Mouse (Mus musculus) right cerebral cortex, postnatal 10 days (tissue): Measurements from ENCODE around the gene Hoxd4.

ENCODE experiments used
- DNase-seq, 2 experiments: peaks; one replicate each; pipeline ENCODE4 v3.0.0; 2021; ENCODE audit warnings: low spot score in 2 of 2

Gene Hoxd4

DNA sequence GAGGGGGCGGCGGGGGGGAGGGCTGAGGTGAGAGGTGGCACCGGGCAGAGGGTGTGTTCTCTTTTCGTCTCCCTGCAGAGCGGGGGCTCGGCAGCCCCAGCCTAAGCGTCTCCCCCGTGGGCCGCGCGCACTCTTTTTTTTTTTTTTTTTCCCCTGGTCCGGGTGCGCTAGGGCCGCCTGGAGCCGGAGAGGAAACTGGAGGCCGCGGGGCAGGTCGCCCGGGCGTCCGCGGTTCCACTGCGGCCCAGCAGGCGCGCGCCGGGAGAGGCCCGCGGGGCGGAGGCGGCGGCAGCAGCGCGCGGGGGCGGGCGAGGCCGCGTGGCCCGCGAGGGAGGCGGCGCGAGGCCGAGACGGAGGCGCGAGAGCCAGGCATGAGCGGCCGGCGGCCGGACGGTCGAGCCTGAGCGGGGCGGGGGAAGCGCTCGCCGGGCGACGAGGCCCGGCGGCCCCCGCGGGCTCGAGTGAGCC, 6.7 kb upstream of the Hoxd4 start:
- no peak for DNase-seq

DNA sequence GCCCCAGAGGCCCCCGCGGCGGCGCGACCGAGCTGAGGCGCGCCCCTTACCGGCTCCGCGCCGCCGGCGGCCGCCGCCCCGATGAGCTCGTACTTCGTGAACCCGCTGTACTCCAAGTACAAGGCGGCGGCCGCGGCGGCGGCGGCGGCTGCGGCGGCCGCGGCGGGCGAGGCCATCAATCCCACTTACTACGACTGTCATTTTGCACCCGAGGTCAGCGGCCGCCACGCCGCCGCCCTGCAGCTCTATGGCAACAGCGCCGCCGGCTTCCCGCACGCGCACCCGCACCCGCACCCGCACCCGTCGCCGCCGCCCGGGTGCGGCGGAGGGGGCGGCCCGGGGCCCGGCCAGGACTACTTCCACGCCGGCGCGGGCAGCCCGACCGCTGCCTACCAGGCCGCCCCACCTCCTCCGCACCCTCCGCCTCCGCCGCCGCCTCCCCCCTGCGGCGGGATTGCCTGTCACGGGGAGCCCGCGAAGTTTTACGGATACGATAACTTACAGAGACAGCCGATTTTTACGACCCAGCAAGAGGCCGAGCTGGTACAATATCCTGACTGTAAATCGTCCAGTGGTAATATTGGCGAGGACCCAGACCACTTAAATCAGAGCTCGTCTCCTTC, 6.2 kb upstream of the Hoxd4 start:
- no peak for DNase-seq

DNA sequence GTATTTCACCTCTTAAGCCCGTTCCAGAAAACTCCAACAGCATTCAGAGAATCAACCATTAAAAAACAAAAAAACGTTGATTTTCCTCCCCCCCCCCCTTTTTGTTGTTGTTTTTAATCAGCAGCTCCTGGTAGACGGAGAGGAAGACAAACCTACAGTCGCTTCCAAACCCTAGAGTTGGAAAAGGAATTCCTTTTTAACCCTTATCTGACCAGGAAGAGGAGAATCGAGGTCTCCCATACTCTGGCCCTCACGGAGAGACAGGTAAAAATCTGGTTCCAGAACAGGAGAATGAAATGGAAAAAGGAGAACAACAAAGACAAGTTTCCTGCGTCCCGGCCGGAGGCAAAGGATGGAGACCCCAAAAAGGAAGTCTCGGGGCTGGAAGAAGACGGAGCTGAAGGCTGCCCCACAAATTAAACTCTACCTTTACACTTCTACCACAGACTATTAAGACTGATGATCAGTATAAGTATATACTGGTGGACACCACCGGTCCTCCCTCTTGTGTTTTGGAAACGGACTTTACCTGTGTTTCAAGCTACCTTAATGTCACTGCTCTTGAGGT, 5.3 kb upstream of the Hoxd4 start:
- DNase-seq, result no peak

DNA sequence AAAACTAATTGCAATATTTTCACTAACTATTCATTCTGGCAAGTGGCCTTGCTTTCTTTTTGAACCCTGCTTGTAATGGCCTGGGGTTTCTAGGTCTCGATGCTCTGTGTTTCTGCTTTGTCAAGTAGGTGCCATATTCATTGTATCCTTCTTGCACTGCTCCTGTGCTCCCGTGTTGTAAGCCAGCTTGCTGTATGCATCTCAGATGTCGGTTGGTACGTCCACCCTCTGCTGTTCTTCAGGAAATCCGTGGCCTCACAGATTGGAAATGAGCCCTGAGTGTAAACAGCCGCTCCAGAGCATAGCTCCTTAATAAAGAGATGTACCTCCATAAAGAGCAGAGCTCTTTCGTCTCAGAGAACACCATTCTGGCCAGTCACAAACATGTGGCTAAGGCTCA, 4.1 kb upstream of the Hoxd4 start:
- DNase-seq, result no peak

DNA sequence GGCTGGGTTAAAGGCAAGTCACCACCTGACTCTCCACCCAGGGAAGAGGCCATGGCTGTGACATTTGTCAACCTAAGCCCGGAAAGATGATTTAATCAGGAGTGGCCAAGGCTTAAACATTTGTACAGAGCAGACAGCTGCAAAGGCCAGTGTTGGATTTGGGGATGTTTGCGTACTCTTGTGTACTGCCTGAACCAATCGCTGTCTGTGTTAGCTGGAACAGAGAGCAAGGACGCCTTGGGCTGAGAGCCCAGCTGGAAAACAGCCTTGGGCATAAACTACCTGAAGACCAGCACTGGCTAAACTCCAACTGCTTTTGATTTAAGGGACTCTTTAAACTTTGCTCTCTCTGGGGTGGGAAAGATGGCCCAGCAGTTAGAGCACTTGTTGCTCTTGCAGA, 3.1 kb upstream of the Hoxd4 start:
- no peak for DNase-seq

DNA sequence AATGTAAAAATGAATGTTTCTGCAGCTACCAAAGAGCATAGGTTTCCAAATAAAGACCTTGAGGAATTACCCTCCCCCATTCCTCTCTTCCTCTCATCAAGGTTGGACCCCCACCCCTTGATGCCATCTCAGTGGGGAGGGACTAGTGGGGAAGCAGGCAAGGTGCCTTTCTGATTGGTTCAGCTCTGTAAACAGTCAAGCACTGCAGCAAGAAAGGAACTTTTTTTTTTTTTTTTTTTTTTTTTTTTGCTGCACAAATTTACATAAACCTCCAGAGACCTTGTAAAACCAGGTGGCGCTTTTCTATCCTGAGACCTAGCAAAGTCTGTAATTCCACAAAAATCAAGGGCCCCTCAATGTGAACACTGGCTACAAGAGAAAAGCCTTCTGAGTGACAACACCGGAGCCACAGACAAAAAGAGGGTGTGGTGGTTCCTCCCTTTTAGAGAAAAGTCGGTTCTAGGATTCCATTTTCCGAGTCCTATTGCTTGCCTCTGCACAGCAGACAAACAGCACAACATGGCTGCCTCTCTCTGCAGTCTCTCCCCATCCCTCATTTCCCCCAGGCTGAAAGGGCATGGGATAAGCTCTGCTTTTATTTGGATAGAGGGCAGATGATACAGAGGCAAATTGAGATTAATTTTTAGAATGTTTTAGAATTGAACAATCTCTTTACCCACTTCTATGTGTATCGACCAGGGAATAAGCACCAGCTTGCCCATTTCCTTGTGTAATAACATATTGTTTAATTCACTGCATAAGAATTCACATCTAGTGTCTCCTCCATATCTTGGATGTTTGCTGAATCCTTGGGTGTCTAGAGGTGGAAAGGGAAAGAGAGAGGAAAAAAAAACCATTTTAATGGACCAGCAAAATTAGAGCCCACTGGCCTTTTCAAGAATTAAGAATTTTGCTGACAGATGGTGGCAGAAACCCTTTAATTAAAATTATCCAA, 2.0 kb upstream of the Hoxd4 start:
- DNase-seq, result no peak

DNA sequence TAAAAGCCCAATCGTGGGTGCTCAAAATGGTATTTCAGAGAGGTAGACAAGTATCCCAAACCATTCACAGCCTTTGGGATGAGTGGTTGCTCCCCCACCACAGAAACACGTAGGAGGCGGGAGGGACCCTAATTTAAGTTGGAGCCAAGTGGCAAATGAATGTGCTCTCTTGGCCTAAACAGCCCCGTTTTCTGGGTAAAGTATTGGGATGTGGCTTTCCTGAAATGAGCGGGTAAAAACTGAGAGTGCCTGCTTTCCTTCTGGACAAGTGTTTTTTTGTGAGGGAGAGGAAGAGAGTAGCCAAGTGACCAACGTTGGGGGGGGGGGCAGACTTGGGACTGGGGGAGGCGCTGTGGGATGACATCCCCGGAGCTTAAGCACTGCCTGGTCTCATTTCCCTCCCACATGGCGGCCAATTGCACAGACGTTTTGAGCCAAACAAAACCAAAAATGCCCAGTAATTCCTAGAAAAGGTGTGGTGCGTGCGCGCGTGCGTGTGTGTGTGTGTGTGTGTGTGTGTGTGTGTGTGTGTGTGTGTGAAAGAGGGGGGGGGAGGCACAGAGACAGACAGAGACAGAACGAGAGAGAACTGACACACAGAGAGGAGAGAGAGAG, 693 bp upstream of the Hoxd4 start:
- DNase-seq, result no peak

DNA sequence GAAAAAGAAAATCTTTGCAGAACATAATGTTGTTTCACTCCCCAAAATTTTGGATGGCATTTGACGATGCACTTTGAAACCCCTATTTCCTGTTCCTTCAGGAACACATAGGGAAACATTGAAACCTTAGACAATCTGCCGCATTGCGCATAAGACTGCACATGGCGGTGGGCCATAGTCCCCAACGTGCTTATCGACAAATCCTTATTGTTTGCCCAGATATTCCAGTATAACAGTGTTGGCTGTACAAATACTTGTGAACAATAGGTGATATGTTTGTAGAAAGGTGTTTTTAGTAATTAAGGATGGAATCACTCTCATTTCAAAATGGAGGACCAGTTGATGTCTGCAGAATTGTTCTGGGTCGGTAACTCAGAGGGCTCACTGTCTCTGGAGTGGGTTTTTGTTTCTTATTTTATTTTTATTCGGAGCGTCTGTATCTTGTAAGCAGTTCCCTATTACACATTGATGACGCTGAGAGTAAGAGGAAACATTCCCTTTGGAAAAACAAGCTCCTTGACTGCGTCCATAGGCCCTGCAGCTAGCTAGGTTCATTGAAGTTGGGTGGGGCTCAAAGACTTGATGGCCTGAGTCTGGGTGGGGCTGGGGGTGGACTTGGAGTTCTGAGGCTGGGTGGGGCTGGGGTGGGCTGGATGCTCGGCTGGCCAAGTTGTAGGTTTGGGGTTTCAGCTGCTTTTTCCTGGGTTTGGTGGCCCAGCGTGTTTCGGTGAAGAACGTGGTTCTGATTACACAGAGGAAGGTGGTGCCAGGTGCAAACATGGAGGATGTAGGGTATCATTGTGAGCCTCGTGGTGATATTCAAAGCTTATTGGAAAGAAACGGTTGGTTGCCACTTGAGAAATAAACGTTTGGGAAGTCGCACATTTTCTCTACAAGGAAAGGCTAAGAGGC, 1.8 kb downstream of the Hoxd4 start:
- no peak for DNase-seq

DNA sequence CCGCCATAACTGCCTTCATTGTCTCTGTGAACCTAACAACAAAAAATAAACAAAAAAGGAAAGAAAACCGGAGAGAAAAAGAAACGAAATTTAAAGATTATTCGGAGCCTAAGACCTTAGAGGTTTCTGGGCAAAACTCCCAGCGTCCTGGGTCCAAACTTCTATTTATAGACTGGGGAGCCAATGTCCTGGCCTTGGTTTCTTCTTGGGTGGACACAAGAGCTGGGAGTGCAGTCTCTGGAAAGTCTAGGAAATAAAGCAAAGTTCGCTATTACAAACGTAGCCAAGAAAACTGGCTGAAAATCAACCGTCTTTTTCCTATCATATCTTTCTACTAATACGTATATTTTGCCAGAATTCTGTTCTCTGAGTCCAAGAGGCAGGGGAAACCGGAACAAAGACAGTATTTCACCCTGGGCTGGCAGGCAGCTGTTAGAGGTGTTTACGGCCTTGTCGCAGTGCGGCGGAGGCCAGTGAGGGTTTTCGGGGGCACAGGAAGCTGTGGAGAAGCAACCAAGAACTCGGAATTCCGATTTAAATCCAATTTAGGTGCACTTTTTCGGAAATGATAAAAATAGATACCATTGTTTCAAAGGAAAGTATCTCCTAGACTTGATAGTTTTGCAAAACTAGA, 2.5 kb downstream of the Hoxd4 start:
- DNase-seq, result no peak

DNA sequence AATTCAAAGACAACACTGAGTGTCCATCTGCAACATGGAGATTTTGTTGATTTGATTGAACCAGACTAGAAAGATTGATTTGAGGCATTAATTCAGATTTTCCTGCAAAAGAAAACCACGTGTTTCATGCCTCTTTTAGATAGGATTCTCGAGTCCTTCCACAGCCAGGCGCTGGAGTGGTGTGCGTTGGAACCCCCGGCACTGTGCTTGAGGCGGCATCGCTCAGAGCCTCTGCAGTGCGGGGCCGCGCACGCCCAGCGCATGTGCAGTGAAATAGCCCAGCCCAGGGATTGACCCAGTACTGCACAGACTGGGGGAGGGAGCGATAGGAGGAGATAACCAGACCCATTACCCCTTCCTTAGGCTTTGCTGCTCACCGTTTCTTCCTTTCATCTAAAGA, 3.2 kb downstream of the Hoxd4 start:
- DNase-seq, result no peak

DNA sequence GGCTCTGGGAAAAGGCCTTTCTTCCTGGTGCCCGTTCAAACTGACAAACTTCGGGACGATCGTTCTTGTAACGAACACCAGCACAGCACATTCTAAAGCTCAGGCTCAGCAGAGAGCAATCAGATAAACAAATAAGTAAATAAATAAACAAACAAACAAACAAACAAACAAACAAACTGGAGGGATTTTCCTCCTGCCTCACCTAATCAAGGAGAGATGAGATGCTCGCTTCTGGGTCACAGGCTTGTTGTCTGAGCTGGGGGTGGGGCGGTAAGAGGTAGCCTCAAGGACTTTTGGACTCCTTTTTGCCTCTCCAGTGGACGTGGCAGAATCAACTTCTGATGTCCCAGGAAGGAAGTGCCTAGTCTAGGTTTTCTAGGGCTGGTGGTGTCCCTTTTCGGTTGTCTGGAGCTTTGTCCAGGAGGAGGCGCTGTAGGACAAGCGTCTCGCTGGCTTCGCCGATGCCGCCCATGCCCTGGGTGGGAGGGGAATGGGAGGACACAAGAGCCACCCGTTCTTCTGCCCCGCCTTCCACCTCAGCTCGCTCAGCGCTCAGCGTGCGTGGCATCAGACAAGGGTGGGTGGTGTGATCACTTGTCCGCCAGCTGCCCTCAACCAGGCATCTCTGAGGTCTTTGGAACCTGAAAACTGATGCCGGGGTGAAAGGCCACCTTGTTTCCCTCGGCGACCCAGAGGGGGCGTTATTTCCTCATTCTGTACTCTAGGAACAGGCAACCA, 3.9 kb downstream of the Hoxd4 start:
- peak; percentile 68 to 84 for DNase-seq

DNA sequence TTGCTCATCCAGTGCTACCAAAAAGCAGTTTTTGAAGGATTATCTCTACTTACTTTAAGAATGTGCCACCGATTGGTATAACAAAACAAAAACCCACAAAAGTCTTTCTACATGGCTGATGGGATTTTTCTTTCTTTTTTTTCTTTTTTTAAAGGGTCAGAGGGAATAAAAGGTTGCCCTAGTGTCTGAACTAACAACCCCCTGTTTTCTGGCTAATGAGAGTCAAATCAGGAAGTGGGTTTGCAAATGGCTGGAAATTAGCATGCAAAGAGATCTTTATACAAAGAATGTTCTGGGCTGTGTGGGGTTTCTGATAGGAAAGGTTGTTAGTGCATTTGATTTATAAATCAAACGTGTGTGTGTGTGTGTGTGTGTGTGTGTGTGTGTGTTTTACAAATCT, 8.7 kb downstream of the Hoxd4 start:
- no peak for DNase-seq

DNA sequence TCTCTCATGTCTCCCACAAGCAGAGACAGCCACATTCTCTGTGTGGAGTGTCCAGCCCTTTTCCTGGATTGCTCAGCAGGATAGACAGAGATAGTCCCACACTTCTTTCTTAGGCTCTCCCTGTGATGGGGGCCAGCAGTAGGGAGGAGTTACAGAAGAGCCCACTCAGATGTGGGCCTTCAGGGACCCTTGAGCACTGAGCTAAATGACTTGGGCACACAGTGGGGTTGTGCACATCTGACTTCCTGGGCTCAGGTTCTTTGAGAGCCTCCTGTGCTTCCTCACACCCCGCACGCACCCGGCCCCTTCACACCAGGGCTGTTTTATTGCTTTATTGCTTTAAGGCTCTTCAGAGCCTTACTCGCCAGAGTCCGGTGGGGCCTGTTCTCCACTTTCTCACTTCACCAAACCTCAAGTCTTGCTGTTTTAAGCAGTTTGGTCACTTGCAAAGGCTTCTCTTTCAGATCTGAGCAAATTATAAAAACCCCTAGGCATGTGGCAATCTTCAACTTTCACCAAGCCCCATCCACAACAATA, 9.3 kb downstream of the Hoxd4 start:
- no peak for DNase-seq

DNA sequence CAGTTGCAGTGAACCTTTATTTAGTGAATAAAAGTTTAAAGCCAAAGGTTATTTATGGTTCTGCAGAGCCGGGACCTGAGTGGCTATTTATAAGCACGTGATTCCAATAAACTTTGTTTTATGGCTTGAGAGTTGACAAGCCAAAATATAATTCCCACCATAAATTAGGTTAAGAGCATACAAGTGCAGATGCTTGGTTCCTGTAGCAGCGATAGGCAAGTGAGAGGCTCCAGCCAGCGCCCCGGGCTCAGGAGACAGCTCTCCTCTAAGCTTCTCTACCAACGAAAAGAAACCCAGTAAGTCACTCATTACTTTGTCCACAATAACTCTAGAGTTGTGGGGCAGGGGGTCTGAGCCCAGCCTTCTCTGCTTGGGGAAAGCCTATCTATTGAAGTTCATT, 10.2 kb downstream of the Hoxd4 start:
- DNase-seq, result no peak

DNA sequence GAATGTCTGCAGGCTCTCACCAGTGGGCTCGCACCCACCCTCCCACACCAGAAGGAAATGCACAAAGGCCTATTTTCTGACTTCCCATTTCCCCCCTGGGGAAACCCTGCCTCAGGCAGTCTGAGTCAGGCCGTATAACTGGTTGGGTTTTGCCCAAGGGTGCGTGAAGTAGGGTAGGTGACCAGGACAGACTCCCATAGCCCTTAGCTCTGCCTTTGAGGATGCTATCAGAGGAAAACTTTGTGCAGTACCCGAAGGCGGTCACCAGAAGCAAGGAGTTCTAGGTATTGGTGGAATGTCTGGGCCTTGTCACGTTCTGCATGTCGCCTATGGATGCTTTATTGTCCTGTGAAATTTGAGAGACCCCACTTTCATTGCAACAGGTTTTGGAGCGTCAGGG, 11.2 kb downstream of the Hoxd4 start:
- no peak for DNase-seq

DNA sequence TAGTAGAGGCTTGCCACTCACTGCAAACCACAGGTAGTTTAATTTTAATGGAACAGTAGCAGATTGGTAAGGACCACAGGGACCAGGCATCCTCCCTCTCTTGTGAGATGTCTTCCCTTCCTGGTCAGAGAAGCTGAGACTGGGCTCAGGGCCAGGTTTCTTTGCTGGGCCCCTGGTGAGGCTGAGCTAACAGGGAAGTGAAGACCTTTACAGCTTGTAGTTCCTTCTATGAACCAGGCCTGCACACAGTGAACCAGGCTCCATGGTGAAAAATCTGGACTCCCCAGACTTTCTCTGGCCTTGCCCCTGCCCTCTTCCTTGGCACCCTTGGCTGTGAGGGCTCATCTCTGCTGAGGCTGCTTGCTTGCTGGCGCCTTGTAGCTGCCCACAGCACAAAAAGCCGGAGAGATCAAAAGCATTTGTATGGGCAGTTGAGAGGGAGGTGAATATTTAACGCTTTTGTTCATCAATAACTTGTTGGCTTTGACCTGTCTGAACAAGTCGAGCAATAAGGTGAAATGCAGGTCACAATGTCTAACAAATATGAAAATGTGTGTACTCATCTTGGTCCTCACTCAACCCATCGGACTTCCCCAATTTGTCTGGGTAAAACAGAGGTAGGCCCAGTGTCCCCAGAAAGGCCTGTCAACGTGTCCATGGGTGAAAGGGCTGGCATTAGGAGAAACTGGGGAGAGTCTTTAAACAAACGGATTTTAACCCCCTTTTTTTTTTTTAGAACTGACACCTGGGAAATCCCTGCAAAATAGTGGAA, 12.7 kb downstream of the Hoxd4 start:
- DNase-seq, result no peak

DNA sequence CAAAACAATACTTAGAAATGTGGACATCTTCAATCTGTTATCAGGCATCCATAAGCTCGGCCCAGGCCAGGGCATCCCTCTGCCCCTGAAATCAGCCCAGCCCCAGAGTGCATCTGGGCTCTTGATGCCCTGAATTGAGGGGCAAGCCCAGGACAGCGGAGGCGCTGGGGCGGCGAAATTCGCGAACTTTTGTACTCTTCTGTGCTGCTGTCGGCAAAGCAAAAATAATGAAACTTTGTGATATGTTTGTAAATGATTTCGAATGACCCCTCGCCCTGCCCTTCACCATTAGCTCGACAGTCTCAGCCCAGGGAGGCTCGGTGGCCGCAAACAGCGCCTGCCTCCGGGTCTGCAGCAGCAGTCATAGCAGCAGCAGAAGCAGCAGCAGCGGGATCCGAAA, 13.4 kb downstream of the Hoxd4 start:
- DNase-seq, result no peak

DNA sequence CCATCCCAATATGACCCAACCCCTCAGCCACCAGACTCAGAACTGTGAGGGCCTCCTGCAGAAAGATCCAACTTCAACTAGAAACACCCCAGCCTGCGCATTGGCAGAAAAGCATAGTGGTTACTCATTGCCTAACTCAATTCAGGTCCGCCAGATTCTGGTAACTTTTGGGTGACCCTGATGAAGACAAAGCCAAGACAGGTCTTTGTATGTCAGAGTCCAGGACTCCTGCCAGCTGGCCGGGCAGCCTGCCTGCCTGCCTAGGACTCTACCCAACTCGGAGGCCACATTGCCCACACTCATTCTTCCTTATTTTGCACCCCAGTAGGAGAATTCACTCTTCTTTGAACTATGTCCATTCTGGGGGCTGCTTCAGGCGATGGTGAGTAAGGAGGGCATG, 14.8 kb downstream of the Hoxd4 start, which contains the start of gene Gm28230:
Gene Gm28230, plus strand, starts transcription at position 178 of the 400 bp plus-strand sequence.
- no peak for DNase-seq
